Mouse (Mus musculus): Measurements from ENCODE around the gene Pm20d2. TPM values are rescaled to one million over a fixed set of nuclear protein-coding genes. Genes with fewer than 3 reads are reported as not detected.

Pm20d2 gene
- polyA plus RNA-seq (2015; fragmentation: Nextera tagmentation; extraction: Ambion mirVana) = 8.7 and 10.9 TPM in 2 replicates

DNA sequence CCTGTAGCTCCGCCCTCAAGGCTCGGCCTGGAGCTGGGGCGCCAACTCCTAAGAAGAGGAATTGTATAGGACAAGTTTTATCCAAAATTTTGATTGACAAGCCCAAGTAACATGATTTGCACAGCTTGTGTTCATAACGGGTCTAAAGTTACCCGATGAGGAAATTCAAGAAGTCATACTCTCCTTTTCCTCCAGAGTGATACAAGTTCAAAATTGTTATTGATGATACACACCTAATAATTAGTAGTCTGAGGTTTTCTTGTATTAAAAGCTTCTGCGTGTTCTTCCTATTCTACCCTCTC, at the start of gene Pm20d2:
Pm20d2 (minus strand) TSS at position 3 of the 302 bp plus-strand sequence.

DNA sequence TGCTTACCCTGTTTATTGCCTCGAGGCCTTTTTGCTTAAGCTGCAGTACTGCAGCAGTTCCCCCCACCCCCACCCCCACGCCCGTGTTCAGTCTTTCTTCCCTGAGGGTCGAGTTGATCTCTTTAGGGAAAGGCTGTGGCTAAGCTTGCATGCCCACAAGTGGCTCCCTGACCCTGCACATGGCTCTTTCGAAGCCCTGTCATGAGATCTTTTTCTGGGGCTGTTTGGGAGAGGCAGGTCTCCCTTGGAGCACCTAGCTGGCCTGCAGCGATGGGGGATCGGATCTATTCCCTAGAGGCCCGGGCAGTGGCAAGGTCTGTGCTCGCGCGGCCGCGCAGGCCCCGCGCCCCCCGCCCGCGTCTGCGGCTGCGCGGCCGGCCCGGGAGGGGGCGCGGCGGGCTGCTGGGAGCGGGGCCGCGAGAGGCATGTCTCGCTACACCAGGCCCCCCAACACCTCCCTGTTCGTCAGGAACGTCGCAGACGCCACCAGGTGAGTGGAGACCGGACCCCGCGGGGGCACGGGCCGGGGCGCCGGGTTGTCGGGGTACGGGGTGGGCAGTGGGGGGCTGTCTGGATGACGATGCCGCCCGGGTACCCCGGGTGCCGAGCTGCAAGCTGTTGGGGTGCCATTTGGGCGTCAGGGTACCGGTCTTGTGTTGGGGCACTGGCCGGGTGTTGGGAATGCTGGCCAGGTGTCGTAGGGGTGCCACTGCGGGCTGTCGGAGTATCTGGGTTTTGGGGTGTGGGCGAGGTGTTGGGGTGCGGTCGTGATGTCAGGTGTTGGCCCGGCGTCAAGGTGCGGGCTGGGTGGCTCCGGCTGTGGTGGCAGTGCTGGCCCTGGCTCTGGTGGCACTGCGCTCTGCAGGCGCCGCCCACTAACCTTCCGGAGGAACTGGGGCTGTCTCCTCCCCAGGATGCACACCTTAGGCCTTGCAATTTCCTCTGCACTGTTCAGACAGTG, 19.6 kb upstream of the Pm20d2 start, which contains the start of gene Srsf12:
Srsf12 (plus strand) TSS at position 111 of the 961 bp plus-strand sequence.

DNA sequence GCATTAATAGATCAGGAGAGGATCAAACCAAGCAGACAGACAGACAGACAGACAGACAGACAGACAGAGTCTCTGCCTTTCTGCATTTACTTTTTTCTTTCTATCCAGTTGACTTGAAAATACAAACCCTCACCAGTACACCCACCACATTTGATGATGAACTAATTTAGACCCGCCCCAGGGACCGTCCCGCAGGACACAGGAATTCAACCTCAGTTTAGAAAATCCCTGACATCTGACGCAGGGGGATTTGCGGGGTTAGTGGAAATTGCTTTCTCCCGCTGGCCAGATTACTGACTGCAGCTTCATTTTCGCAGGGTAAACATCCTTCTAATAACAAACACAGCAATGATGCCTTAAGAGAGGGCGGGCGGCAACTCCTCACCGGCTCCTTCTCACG, 57.3 kb downstream of the Pm20d2 start, which contains the start of gene Gabrr1:
Gabrr1 (plus strand) TSS at position 301 of the 400 bp plus-strand sequence.

Other genes starting within 250 kb of the Pm20d2 start
- 2.1 and 2.4 TPM in 2 replicates for gene Ankrd6, start 238.9 kb downstream of the Pm20d2 start, polyA plus RNA-seq (2015; fragmentation: Nextera tagmentation; extraction: Ambion mirVana)
- gene Rragd, start 206.7 kb downstream of the Pm20d2 start, polyA plus RNA-seq (2015; fragmentation: Nextera tagmentation; extraction: Ambion mirVana) = 57.9 and 62.5 TPM in 2 replicates
- 49.8 and 54.6 TPM in 2 replicates for gene Ube2j1, start 158.3 kb downstream of the Pm20d2 start, polyA plus RNA-seq (2015; fragmentation: Nextera tagmentation; extraction: Ambion mirVana)
- 4.6 and 8.0 TPM in 2 replicates for gene Gabrr2, start 126.7 kb downstream of the Pm20d2 start, polyA plus RNA-seq (2015; fragmentation: Nextera tagmentation; extraction: Ambion mirVana)
- 1.2 and 1.7 TPM in 2 replicates for gene Gabrr1, start 57.2 kb downstream of the Pm20d2 start, polyA plus RNA-seq (2015; fragmentation: Nextera tagmentation; extraction: Ambion mirVana)
- 0.54 and 0.90 TPM in 2 replicates for gene Srsf12, start 19.3 kb upstream of the Pm20d2 start, polyA plus RNA-seq (2015; fragmentation: Nextera tagmentation; extraction: Ambion mirVana)
- gene Pnrc1, start 100.4 kb upstream of the Pm20d2 start, polyA plus RNA-seq (2015; fragmentation: Nextera tagmentation; extraction: Ambion mirVana) = 104 and 105 TPM in 2 replicates
- gene Rngtt, start 120.6 kb upstream of the Pm20d2 start, polyA plus RNA-seq (2015; fragmentation: Nextera tagmentation; extraction: Ambion mirVana) = 7.5 and 8.6 TPM in 2 replicates

All from skeletal muscle tissue, postnatal 0 days (tissue).